Mouse (Mus musculus) brain, embryonic 14.5 days (tissue): ENCODE measurements at regions not wholly inside any gene's neighbourhood (a gene's known extent, or its start where the extent isn't known, plus 50 kb on each side); places are given as distances from the start of the nearest gene placed in this dataset.

ENCODE experiments used
- DNase-seq: peaks from one replicate; pipeline ENCODE4 v3.0.0-alpha.2; 2011; ENCODE audit warnings: low read depth
- CTCF ChIP-seq: fragments of 200-500 bp; IDR thresholded peaks from 2 replicates; pipeline ENCODE4 v1.5.1; 2012; ENCODE audit warnings: inconsistent platforms, mild to moderate bottlenecking, moderate library complexity, borderline replicate concordance; ENCODE audit not compliant: insufficient read depth, insufficient read length; ENCODE audit errors: extremely low read depth
- POLR2A ChIP-seq: fragments of 200-500 bp; IDR thresholded peaks from 2 replicates; pipeline ENCODE4 v1.6.1; 2012; ENCODE audit warnings: mild to moderate bottlenecking, inconsistent platforms, borderline replicate concordance; ENCODE audit not compliant: poor library complexity, insufficient read depth, insufficient read length, severe bottlenecking; ENCODE audit errors: extremely low read depth

GRCm38 (mm10) chr11:30372924-30373323 lies 98.7 kb downstream of the 4930505A04Rik start:
- DNase-seq = no peak
- TF ChIP-seq POLR2A (no peak), CTCF (no peak)

DNA sequence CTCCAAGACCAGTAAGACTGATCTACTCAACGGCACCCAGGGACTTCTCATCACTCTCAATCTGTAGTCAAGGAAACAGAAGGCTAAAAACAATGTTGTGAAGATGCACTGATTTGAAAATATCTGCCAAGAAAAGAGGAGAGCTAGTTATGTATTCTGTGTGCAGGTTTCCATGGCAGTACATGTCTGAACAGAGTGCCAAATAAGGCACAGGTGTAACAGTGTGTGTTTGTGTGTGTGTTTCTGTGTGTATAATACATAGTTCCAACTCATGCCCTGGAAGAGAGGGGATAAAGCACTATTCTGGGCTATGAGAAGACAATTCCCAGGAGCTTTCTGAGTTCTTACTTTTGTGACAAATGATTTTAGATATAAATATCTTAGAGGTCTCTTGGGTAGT lies 99.7 kb downstream of the 4930505A04Rik start:
- no peak for DNase-seq
- no peak for TF ChIP-seq CTCF
- TF ChIP-seq POLR2A = no peak

GRCm38 (mm10) chr11:30369601-30370240 lies 101.7 kb upstream of the Sptbn1 start:
- no peak for DNase-seq
- TF ChIP-seq POLR2A (no peak), CTCF (no peak)

DNA sequence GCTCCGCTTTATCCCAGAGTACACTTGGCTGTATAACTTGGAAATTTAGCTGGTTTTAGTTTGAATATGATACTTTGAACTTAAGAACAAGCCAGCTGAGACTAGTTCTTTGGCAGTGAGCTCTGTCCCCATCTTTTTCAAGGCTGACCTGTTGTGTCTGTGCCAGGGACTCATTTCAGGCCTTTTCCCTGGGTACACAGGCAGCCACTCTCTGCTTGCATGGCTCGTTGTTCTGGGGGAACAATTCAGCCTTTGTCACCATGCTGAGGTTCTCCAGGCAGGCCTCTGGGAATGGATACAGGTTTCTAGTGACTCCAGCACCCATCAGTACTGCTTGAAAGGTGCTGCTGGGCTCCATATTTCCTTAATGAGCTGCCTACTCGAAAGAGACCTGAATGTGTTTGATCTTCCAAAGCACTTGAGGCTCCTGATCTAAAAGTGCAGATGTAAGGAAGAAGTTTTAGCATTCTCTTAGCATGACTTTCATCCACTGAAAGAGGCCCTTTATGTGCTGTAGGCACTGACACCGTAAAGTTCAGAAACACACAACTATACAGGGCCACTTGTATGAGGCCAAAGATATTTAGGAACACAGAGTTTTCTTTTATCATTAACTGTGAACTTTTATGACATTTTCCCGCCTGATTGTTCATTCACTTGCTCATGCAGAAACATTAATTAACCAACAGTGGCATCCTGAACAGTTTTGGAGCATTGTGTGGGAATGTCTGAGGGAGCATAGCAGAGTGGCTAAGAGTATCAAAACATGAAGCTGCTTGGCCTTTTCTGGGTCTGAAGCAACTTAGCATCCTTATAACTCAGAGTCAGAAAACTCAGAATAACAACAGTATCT lies 99.6 kb upstream of the Sptbn1 start:
- no peak for TF ChIP-seq CTCF
- TF ChIP-seq POLR2A = no peak
- peak; percentile 77 for DNase-seq

DNA sequence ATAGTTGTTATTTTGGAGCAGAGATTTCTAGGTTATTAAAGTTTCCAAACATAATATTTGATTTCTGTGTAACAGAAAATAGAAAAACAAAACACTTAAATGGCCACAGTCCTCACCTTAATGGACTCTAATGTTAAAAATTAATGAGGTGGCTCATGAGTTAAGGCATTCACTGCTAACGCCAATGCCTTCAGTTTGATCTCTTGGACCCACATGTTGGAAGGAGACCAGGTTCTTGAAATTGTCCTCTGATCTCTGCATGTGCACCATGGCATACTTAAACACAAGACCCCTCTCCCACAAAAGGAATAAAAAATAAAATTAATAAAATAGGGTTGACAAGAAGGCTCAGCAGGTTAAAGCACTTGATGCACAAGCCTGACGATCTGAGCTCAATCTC lies 98.5 kb upstream of the Sptbn1 start:
- no peak for TF ChIP-seq CTCF
- TF ChIP-seq POLR2A = no peak
- no peak for DNase-seq

DNA sequence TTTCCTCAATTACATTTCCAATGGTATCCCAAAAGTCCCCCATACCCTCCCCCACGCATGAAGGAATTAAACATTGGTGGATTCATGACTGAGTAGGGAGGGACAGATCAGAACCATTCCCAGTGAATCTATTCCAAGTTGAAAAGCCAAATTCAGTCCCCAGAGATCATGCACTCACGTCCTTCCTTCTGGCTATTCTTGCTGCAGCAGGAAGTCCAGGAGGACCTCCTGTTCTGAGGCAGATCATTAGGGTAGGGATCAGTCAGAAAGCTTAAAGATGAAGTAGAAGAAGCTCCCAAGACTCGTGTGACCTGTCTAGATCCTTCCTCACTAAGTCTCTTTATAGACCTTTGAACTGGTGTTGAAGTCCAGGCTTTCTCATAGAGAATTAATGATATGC lies 97.0 kb upstream of the Sptbn1 start:
- DNase-seq = no peak
- TF ChIP-seq CTCF (no peak), POLR2A (no peak)

DNA sequence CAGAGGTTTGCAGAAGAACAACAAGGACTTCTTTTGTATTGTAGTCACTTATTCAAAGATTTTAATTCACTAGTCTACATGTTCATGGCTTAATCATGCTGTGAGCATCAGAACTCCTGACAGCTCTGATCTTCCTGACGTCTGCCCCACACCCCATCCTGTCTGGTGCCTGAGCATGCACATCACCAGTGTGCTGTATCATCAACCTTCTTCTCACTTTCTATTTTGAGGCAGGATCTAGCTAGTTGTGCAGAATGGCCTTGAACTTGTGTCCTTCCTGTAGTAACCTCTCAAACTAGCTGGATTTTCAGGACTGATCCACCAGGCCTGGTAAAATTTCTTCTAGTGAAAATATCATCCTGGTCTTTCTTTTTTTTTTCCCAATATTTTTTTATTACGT lies 96.6 kb upstream of the Sptbn1 start:
- TF ChIP-seq POLR2A = no peak
- TF ChIP-seq CTCF = no peak
- DNase-seq = no peak

DNA sequence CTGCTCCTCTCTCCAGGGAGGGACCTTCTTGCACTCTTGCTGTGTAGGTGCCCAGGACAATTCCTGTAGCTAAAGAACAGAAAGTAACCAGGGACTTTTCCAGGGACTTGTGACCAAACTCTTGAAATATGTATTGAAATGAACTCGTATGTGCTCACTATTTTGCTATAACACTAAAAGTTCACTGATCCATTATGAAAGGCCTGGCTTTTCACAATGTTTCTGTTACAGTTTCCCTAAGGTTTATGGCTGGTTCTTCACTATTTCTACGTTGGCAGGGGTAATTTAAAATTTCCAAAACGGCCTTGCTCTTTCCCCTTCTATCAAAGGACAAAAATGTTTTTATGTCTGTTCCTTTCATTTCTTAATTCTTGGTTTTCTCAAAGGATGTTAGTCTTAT lies 90.2 kb upstream of the Sptbn1 start:
- DNase-seq = no peak
- TF ChIP-seq CTCF (no peak), POLR2A (no peak)

GRCm38 (mm10) chr11:30355356-30355755 lies 87.4 kb upstream of the Sptbn1 start:
- no peak for DNase-seq
- TF ChIP-seq CTCF = no peak
- TF ChIP-seq POLR2A = no peak

GRCm38 (mm10) chr11:30326371-30326770 lies 58.4 kb upstream of the Sptbn1 start:
- TF ChIP-seq CTCF = no peak
- no peak for TF ChIP-seq POLR2A
- DNase-seq = no peak
